14 mouse cellular contexts compared by ENCODE assay signal in genomic region chr11:58193326-58193725, GRCm38 (mm10). TPM values are rescaled to one million over a fixed set of nuclear protein-coding genes. Genes with fewer than 3 reads are reported as not detected.
DNase-seq lines count a peak whose midpoint lies in the region; ATAC-seq and TF ChIP-seq lines count a peak whose summit lies in the region.
"Had no signal": no experiment of that assay in that cellular context is flagged by ENCODE, and none has a peak within 500 bp of the region (broad histone marks: within the 10 kb centered on the region; RNA-seq: fewer than 3 reads in every experiment).

No protein-coding gene starts in this region.

- no peak overlapping the region for H3K4me3 ChIP-seq in kidney, postnatal 0 days (replicated peaks; ENCODE audit: low read depth, low read length)
- H3K4me3 ChIP-seq in embryonic facial prominence, embryonic 10.5 days, result no peak overlapping the region
- H3K4me3 ChIP-seq in liver, embryonic 12.5 days, result no peak overlapping the region
- H3K4me3 ChIP-seq: left cerebral cortex, adult 2 months had no signal

- 0 out of 2 replicates have a peak overlapping the region, but pooled peaks have one; percentile 26 for H3K27ac ChIP-seq in kidney, postnatal 0 days
- H3K27ac ChIP-seq in embryonic facial prominence, embryonic 10.5 days (replicated peaks), result no peak overlapping the region
- no peak overlapping the region for H3K27ac ChIP-seq in liver, embryonic 12.5 days
- H3K27ac ChIP-seq: hindbrain, embryonic 14.5 days; left cerebral cortex, adult 2 months; macrophage had no signal

- no peaks in the 10 kb centered on the region for H3K9me3 ChIP-seq in kidney, postnatal 0 days (replicated peaks; ENCODE audit: low read length)
- no peaks in the 10 kb centered on the region for H3K9me3 ChIP-seq in embryonic facial prominence, embryonic 10.5 days
- no peaks in the 10 kb centered on the region for H3K9me3 ChIP-seq in liver, embryonic 12.5 days (replicated peaks)

- no peaks in the 10 kb centered on the region for H3K27me3 ChIP-seq in kidney, postnatal 0 days (ENCODE audit: insufficient read depth, low read length)
- no peaks in the 10 kb centered on the region for H3K27me3 ChIP-seq in embryonic facial prominence, embryonic 10.5 days (replicated peaks; ENCODE audit: low read depth, poor library complexity, severe bottlenecking)
- H3K27me3 ChIP-seq in liver, embryonic 12.5 days (replicated peaks), result no peaks in the 10 kb centered on the region; the same call in 1 of the 2 replicates

- H3K4me1 ChIP-seq in kidney, postnatal 0 days (replicated peaks; ENCODE audit: insufficient read depth, low read length), result peaks cover 11% of the 10 kb centered on the region; the same call in 1 of the 2 replicates
- H3K4me1 ChIP-seq in embryonic facial prominence, embryonic 10.5 days, result peaks cover 8% of the 10 kb centered on the region
- peaks cover 10% of the 10 kb centered on the region for H3K4me1 ChIP-seq in liver, embryonic 12.5 days

- 74% methylated on average over 3 of the region's 3 CpGs for WGBS in kidney, postnatal 0 days
- whole genome bisulfite sequencing in embryonic facial prominence, embryonic 10.5 days, result 80% methylated on average over 3 of the region's 3 CpGs
- WGBS in liver, embryonic 12.5 days (ENCODE audit: insufficient replicate concordance), result 56% methylated on average over 3 of the region's 3 CpGs

- H3K36me3 ChIP-seq in kidney, postnatal 0 days (ENCODE audit: insufficient read depth, low read length), result no peaks in the 10 kb centered on the region
- no peaks in the 10 kb centered on the region for H3K36me3 ChIP-seq in embryonic facial prominence, embryonic 10.5 days (replicated peaks)
- H3K36me3 ChIP-seq in liver, embryonic 12.5 days, result no peaks in the 10 kb centered on the region
- H3K36me3 ChIP-seq: G1E had no signal

- DNase-seq in cerebellum, adult 11-12 months, result peak; percentile 46
- DNase-seq in cerebellum, postnatal 14 days, result no peak
- DNase-seq in kidney, postnatal 0 days (ENCODE audit: low spot score), result no peak
- DNase-seq in kidney, postnatal 36 days, result no peak
- DNase-seq in heart, postnatal 10 days, result peak; percentile 55 to 64
- no peak for DNase-seq in embryonic facial prominence, embryonic 10.5 days (ENCODE audit: low spot score)
- DNase-seq: liver; spleen, adult 18-20 months had no signal

- H3K9ac ChIP-seq in kidney, postnatal 0 days (ENCODE audit: low read depth, low read length), result no peak overlapping the region
- no peak overlapping the region for H3K9ac ChIP-seq in liver, embryonic 12.5 days
- H3K9ac ChIP-seq: hindbrain, embryonic 14.5 days had no signal

- TF ChIP-seq CTCF in kidney, postnatal 0 days (IDR thresholded peaks at IDR 0.05; ENCODE audit: low read depth), result no peak

- no peak overlapping the region for H3K4me2 ChIP-seq in kidney, postnatal 0 days (ENCODE audit: low read length)
- no peak overlapping the region for H3K4me2 ChIP-seq in liver, embryonic 12.5 days
- H3K4me2 ChIP-seq: hindbrain, embryonic 14.5 days had no signal

- ATAC-seq in kidney, postnatal 0 days (replicated peaks; ENCODE audit: low FRiP score, low read depth), result no peak
- ATAC-seq in common myeloid progenitor, adult 5-6 weeks (replicated peaks; ENCODE audit: low read depth, poor library complexity, severe bottlenecking), result 0 out of 2 replicates have a peak, but pooled peaks have one; percentile 15
- no peak for ATAC-seq in liver, embryonic 12.5 days

- intact Hi-C loops in heart, postnatal 10 days (cut with DNase I), result no loop called here

RNA-seq across cellular contexts. Expression of gene Igtp, which starts 6.0 kb away (rescaled TPM):
- polyA plus RNA-seq in kidney, postnatal 0 days (2015; fragmentation: Nextera tagmentation; extraction: Ambion mirVana), result 7.7 and 8.0 TPM in 2 replicates
- total RNA-seq in common myeloid progenitor, adult 5-6 weeks (2017), result 15.2 and 15.4 TPM in 2 replicates
- total RNA-seq in heart, postnatal 10 days (2021), result 1 to 10 TPM; 3.1 to 5.1 TPM
- 2.1 and 2.8 TPM in 2 replicates for polyA plus RNA-seq in embryonic facial prominence, embryonic 10.5 days (2016; fragmentation: Nextera tagmentation; extraction: Ambion mirVana)
- polyA plus RNA-seq in liver, embryonic 12.5 days (2016; fragmentation: Nextera tagmentation; extraction: Ambion mirVana), result 6.3 and 6.4 TPM in 2 replicates

RNA-seq across cellular contexts. Expression of gene Irgm2, which starts 6.1 kb away (rescaled TPM):
- polyA plus RNA-seq in kidney, postnatal 0 days (2015; fragmentation: Nextera tagmentation; extraction: Ambion mirVana), result 4.5 and 4.9 TPM in 2 replicates
- total RNA-seq in common myeloid progenitor, adult 5-6 weeks (2017), result 4.6 and 7.8 TPM in 2 replicates
- total RNA-seq in heart, postnatal 10 days (2021), result 1 to 10 TPM; 5.1 to 7.4 TPM
- 0.54 and 0.58 TPM in 2 replicates for polyA plus RNA-seq in embryonic facial prominence, embryonic 10.5 days (2016; fragmentation: Nextera tagmentation; extraction: Ambion mirVana)
- 2.9 and 3.0 TPM in 2 replicates for polyA plus RNA-seq in liver, embryonic 12.5 days (2016; fragmentation: Nextera tagmentation; extraction: Ambion mirVana)

RNA-seq across cellular contexts. Expression of gene Mrpl22, which starts 21.9 kb away (rescaled TPM):
- 139 and 146 TPM in 2 replicates for polyA plus RNA-seq in kidney, postnatal 0 days (2015; fragmentation: Nextera tagmentation; extraction: Ambion mirVana)
- total RNA-seq in common myeloid progenitor, adult 5-6 weeks (2017), result 55.0 and 55.2 TPM in 2 replicates
- total RNA-seq in heart, postnatal 10 days (2021), result 10 to 100 TPM; 49.5 to 54.2 TPM
- polyA plus RNA-seq in embryonic facial prominence, embryonic 10.5 days (2016; fragmentation: Nextera tagmentation; extraction: Ambion mirVana), result 143 and 146 TPM in 2 replicates
- polyA plus RNA-seq in liver, embryonic 12.5 days (2016; fragmentation: Nextera tagmentation; extraction: Ambion mirVana), result 129 and 137 TPM in 2 replicates

RNA-seq across cellular contexts. Expression of gene Gemin5, which starts 25.0 kb away (rescaled TPM):
- polyA plus RNA-seq in kidney, postnatal 0 days (2015; fragmentation: Nextera tagmentation; extraction: Ambion mirVana), result 10.8 and 11.6 TPM in 2 replicates
- 36.8 and 38.3 TPM in 2 replicates for total RNA-seq in common myeloid progenitor, adult 5-6 weeks (2017)
- total RNA-seq in heart, postnatal 10 days (2021), result 10 to 100 TPM; 10.2 to 11.9 TPM
- polyA plus RNA-seq in embryonic facial prominence, embryonic 10.5 days (2016; fragmentation: Nextera tagmentation; extraction: Ambion mirVana), result 39.6 and 40.5 TPM in 2 replicates
- polyA plus RNA-seq in liver, embryonic 12.5 days (2016; fragmentation: Nextera tagmentation; extraction: Ambion mirVana), result 25.4 and 26.0 TPM in 2 replicates

Comparison
In these comparisons a context has a peak if more than half of its experiments do, and no peak if none do; other contexts are left out.
1. DNase-seq: peak in cerebellum, adult 11-12 months (single experiment) and heart, postnatal 10 days (2 of 2); none in cerebellum, postnatal 14 days (0 of 2), kidney, postnatal 0 days (single experiment), kidney, postnatal 36 days (0 of 2) and embryonic facial prominence, embryonic 10.5 days (single experiment).